Mouse (Mus musculus) ovary, postnatal 14 days (tissue): ENCODE results near the gene Dnah6.

ENCODE experiments used
- DNase-seq: peaks from one replicate; pipeline ENCODE4 v3.0.0; 2022; ENCODE audit warnings: low spot score

Dnah6 gene

GRCm38 (mm10) chr6:73143403-73143802, 78.0 kb downstream of the Dnah6 start:
- no peak for DNase-seq

GRCm38 (mm10) chr6:73142776-73143175, 78.7 kb downstream of the Dnah6 start:
- no peak for DNase-seq

GRCm38 (mm10) chr6:73140836-73141235, 80.6 kb downstream of the Dnah6 start:
- no peak for DNase-seq

GRCm38 (mm10) chr6:73132784-73133183, 88.7 kb downstream of the Dnah6 start:
- DNase-seq = no peak

GRCm38 (mm10) chr6:73127594-73127993, 93.9 kb downstream of the Dnah6 start:
- DNase-seq = no peak

- no peak for DNase-seq
Measured at GRCm38 (mm10) chr6:73120348-73120747, 101.1 kb downstream of the Dnah6 start.

- DNase-seq = no peak
Measured at GRCm38 (mm10) chr6:73113898-73114297, 107.6 kb downstream of the Dnah6 start.

GRCm38 (mm10) chr6:73113365-73113764, 108.1 kb downstream of the Dnah6 start:
- DNase-seq = no peak

GRCm38 (mm10) chr6:73093133-73093532, 128.3 kb downstream of the Dnah6 start:
- DNase-seq = no peak

GRCm38 (mm10) chr6:73090836-73091235, 130.6 kb downstream of the Dnah6 start:
- no peak for DNase-seq

- no peak for DNase-seq
Measured at GRCm38 (mm10) chr6:73082571-73082970, 138.9 kb downstream of the Dnah6 start.

- no peak for DNase-seq
Measured at GRCm38 (mm10) chr6:73072093-73072786, 149.2 kb downstream of the Dnah6 start.

GRCm38 (mm10) chr6:73071214-73071613, 150.2 kb downstream of the Dnah6 start:
- no peak for DNase-seq

- no peak for DNase-seq
Measured at GRCm38 (mm10) chr6:73070663-73071062, 150.8 kb downstream of the Dnah6 start.

GRCm38 (mm10) chr6:73064551-73064950, 156.9 kb downstream of the Dnah6 start:
- no peak for DNase-seq

- no peak for DNase-seq
Measured at GRCm38 (mm10) chr6:73059596-73060121, 161.8 kb downstream of the Dnah6 start.

GRCm38 (mm10) chr6:73059162-73059561, 162.3 kb downstream of the Dnah6 start:
- no peak for DNase-seq

- no peak for DNase-seq
Measured at GRCm38 (mm10) chr6:73055347-73055746, 166.1 kb downstream of the Dnah6 start.

GRCm38 (mm10) chr6:73054807-73055206, 166.6 kb downstream of the Dnah6 start:
- no peak for DNase-seq

- DNase-seq = no peak
Measured at GRCm38 (mm10) chr6:73053526-73053925, 167.9 kb downstream of the Dnah6 start.

GRCm38 (mm10) chr6:73047259-73047658, 174.2 kb downstream of the Dnah6 start:
- DNase-seq = no peak

GRCm38 (mm10) chr6:73045944-73046343, 175.5 kb downstream of the Dnah6 start:
- DNase-seq = no peak

- DNase-seq = no peak
Measured at GRCm38 (mm10) chr6:73042278-73042677, 179.2 kb downstream of the Dnah6 start.

GRCm38 (mm10) chr6:73038291-73038690, 183.2 kb downstream of the Dnah6 start:
- DNase-seq = no peak
